Mouse (Mus musculus) left cerebral cortex, postnatal 25 days (tissue): ENCODE measurements around the gene Utrn. TPM values are rescaled to one million over a fixed set of nuclear protein-coding genes. Genes with fewer than 3 reads are reported as not detected.

Source experiments
- DNase-seq, 2 experiments: peaks; one replicate each; pipeline ENCODE4 v3.0.0; 2022; ENCODE audit warnings: low spot score in 2 of 2, mixed read lengths in 1 of 2
- intact Hi-C: fragments of 180-260 bp; cut with DNase I; formaldehyde crosslinking; loops from one replicate; pipeline ENCODE4 v1.15.1; 2025
- total RNA-seq, 2 experiments: library from RNA; stranded (reverse); gene quantifications; 2 replicates each; pipeline ENCODE4 v1.2.3; 2021

The Utrn gene
- total RNA-seq, 2 experiments from 2014 or later: 53.8 to 58.0 TPM

GRCm38 (mm10) chr10:12848322-12849108 is 20.6 kb downstream of the Utrn start:
- intact Hi-C loops: no loop called here
- peak; percentile 15 to 40 for DNase-seq

GRCm38 (mm10) chr10:12842543-12842942 is 26.6 kb downstream of the Utrn start:
- intact Hi-C loops: no loop called here
- DNase-seq: no peak

GRCm38 (mm10) chr10:12841497-12841896 is 27.7 kb downstream of the Utrn start:
- no peak for DNase-seq
- intact Hi-C loops: no loop called here

GRCm38 (mm10) chr10:12837636-12838035 is 31.5 kb downstream of the Utrn start:
- intact Hi-C loops: no loop called here
- DNase-seq: no peak

- no peak for DNase-seq
- intact Hi-C loops: no loop called here
Observed at GRCm38 (mm10) chr10:12836048-12836816, 32.9 kb downstream of the Utrn start.

GRCm38 (mm10) chr10:12834215-12834614 is 35.0 kb downstream of the Utrn start:
- DNase-seq: no peak
- intact Hi-C loops: no loop called here

GRCm38 (mm10) chr10:12832163-12832562 is 37.0 kb downstream of the Utrn start:
- intact Hi-C loops: no loop called here
- no peak for DNase-seq

- intact Hi-C loops: no loop called here
- no peak for DNase-seq
Observed at GRCm38 (mm10) chr10:12827778-12828177, 41.4 kb downstream of the Utrn start.

- DNase-seq: no peak
- intact Hi-C loops: no loop called here
Observed at GRCm38 (mm10) chr10:12827306-12827705, 41.9 kb downstream of the Utrn start.

- DNase-seq: peak; percentile 6 to 39
- intact Hi-C loops: no loop called here
Observed at GRCm38 (mm10) chr10:12826760-12827281, 42.3 kb downstream of the Utrn start.

- no peak for DNase-seq
- intact Hi-C loops: no loop called here
Observed at GRCm38 (mm10) chr10:12824386-12824785, 44.8 kb downstream of the Utrn start.

GRCm38 (mm10) chr10:12823437-12824219 is 45.5 kb downstream of the Utrn start:
- DNase-seq: no peak
- intact Hi-C loops: no loop called here

- peak; percentile 54 to 94 for DNase-seq
- intact Hi-C loops: no loop called here
Observed at GRCm38 (mm10) chr10:12820978-12821735, 48.0 kb downstream of the Utrn start.

GRCm38 (mm10) chr10:12817409-12817808 is 51.8 kb downstream of the Utrn start:
- no peak for DNase-seq
- intact Hi-C loops: no loop called here

GRCm38 (mm10) chr10:12816530-12816929 is 52.6 kb downstream of the Utrn start:
- intact Hi-C loops: no loop called here

GRCm38 (mm10) chr10:12814411-12814810 is 54.8 kb downstream of the Utrn start:
- no peak for DNase-seq
- intact Hi-C loops: no loop called here

More at GRCm38 (mm10) chr10:12816530-12816929, 52.6 kb downstream of the Utrn start:
- DNase-seq: no peak

GRCm38 (mm10) chr10:12813881-12814280 is 55.3 kb downstream of the Utrn start:
- DNase-seq: no peak
- intact Hi-C loops: no loop called here

GRCm38 (mm10) chr10:12813211-12813811 is 55.9 kb downstream of the Utrn start:
- no peak for DNase-seq

GRCm38 (mm10) chr10:12812680-12813079 is 56.5 kb downstream of the Utrn start:
- no peak for DNase-seq
- intact Hi-C loops: no loop called here

More at GRCm38 (mm10) chr10:12813211-12813811, 55.9 kb downstream of the Utrn start:
- intact Hi-C loops: no loop called here
